Mouse (Mus musculus) embryonic facial prominence, embryonic 12.5 days (tissue): ENCODE data around the gene Rabif. TPM values are rescaled to one million over a fixed set of nuclear protein-coding genes. Genes with fewer than 3 reads are reported as not detected.
A peak's percentile ranks its signal among the peaks of the same experiment; 100 is the strongest.
"Not testable (repeated sequence)": the region's sequence is repeated elsewhere in the genome, so short reads cannot be mapped to it uniquely, and the experiment has no call there.

Source experiments
- ATAC-seq: fragments of 200-750 bp; cut with Nextera tagmentation; 2 replicates; pipeline ENCODE4 v1.8.0; 2017; ENCODE audit not compliant: insufficient number of reproducible peaks, insufficient read depth, low FRiP score, low TSS enrichment
- H3K27ac ChIP-seq: fragments of 300-500 bp; sonication (generic); 2 replicates; pipeline ENCODE4 v1.5.1; 2016; ENCODE audit warnings: mild to moderate bottlenecking
- H3K27me3 ChIP-seq: fragments of 300-500 bp; sonication (generic); 2 replicates; pipeline ENCODE4 v1.6.1; 2016; ENCODE audit warnings: mild to moderate bottlenecking, moderate library complexity
- H3K36me3 ChIP-seq: fragments of 300-500 bp; sonication (generic); 2 replicates; pipeline ENCODE4 v1.6.1; 2016; ENCODE audit warnings: mild to moderate bottlenecking
- H3K4me1 ChIP-seq: fragments of 300-500 bp; sonication (generic); 2 replicates; pipeline ENCODE4 v1.6.1; 2016
- H3K4me2 ChIP-seq: fragments of 300-500 bp; sonication (generic); replicated peaks from 2 replicates; pipeline ENCODE4 v1.6.1; 2016; ENCODE audit warnings: mild to moderate bottlenecking, moderate library complexity
- H3K4me3 ChIP-seq: fragments of 300-500 bp; sonication (generic); 2 replicates; pipeline ENCODE4 v1.5.1; 2016; ENCODE audit warnings: mild to moderate bottlenecking
- H3K9ac ChIP-seq: fragments of 300-500 bp; sonication (generic); 2 replicates; pipeline ENCODE4 v1.6.1; 2016; ENCODE audit warnings: mild to moderate bottlenecking, moderate library complexity
- H3K9me3 ChIP-seq: fragments of 300-500 bp; sonication (generic); 2 replicates; pipeline ENCODE4 v1.6.1; 2016; ENCODE audit warnings: mild to moderate bottlenecking, moderate library complexity
- WGBS: fragments of 180-500 bp; shearing (Covaris S2); methylation state at CpG from one replicate; pipeline ENCODE4 v1.1.7; 2016; 5-methylcytosine and 5-hydroxymethylcytosine counted together
- polyA plus RNA-seq: library from polyadenylated mRNA; unstranded; fragments of >200 nt; fragmentation: Nextera tagmentation; extraction: Ambion mirVana; gene quantifications from 2 replicates; pipeline ENCODE4 v1.2.1, GENCODE M21; 2016

Gene Rabif
- polyA plus RNA-seq, 1 experiment from 2014 or later, result 38.4 TPM

- H3K9me3 ChIP-seq, result no peaks in the 10 kb centered on the region
- H3K4me2 ChIP-seq, result peak overlapping the region; percentile 88
- H3K36me3 ChIP-seq, result no peaks in the 10 kb centered on the region
- peak overlapping the region; percentile 55; the same call in 1 of the 2 replicates for H3K9ac ChIP-seq
- 42% methylated on average over 16 of the region's 16 CpGs for WGBS
- no peak for ATAC-seq
- H3K27ac ChIP-seq, result no peak overlapping the region
- H3K4me3 ChIP-seq, result peak overlapping the region; percentile 37
- H3K27me3 ChIP-seq, result peaks cover 29% of the 10 kb centered on the region
- peaks cover 22% of the 10 kb centered on the region for H3K4me1 ChIP-seq
Measured at GRCm38 (mm10) chr1:134513876-134514590, 19.6 kb downstream of the Rabif start.

- peaks cover 22% of the 10 kb centered on the region for H3K4me1 ChIP-seq
- peak overlapping the region; percentile 84 for H3K27ac ChIP-seq
- H3K36me3 ChIP-seq, result no peaks in the 10 kb centered on the region
- H3K4me3 ChIP-seq, result no peak overlapping the region
- H3K9ac ChIP-seq, result no peak overlapping the region
- H3K4me2 ChIP-seq, result 0 out of 2 replicates have a peak overlapping the region, but pooled peaks have one; percentile 5
- peaks cover 29% of the 10 kb centered on the region for H3K27me3 ChIP-seq
- 82% methylated on average over 2 of the region's 2 CpGs for WGBS
- no peaks in the 10 kb centered on the region for H3K9me3 ChIP-seq
- ATAC-seq, result no peak
Measured at GRCm38 (mm10) chr1:134515891-134516290, 21.4 kb downstream of the Rabif start.

- Histone ChIP-seq H3K4me1 (peaks cover 22% of the 10 kb centered on the region), H3K36me3 (no peaks in the 10 kb centered on the region), H3K27me3 (peaks cover 29% of the 10 kb centered on the region), H3K9ac (no peak overlapping the region), H3K4me2 (0 out of 2 replicates have a peak overlapping the region, but pooled peaks have one; percentile 5), H3K4me3 (no peak overlapping the region), H3K27ac (peak overlapping the region; percentile 84), H3K9me3 (no peaks in the 10 kb centered on the region)
- ATAC-seq, result peak; percentile 82; the same call in 1 of the 2 replicates
- WGBS, result 10% methylated on average over 4 of the region's 4 CpGs
Measured at GRCm38 (mm10) chr1:134516491-134517198, 22.2 kb downstream of the Rabif start.

- WGBS, result 96% methylated on average over 14 of the region's 14 CpGs
- not testable (repeated sequence) for H3K9ac ChIP-seq, H3K4me3 ChIP-seq, H3K36me3 ChIP-seq, H3K9me3 ChIP-seq, H3K4me2 ChIP-seq, H3K27ac ChIP-seq, ATAC-seq
- Histone ChIP-seq H3K27me3 (peaks cover 20% of the 10 kb centered on the region), H3K4me1 (peaks cover 22% of the 10 kb centered on the region)
Measured at GRCm38 (mm10) chr1:134517841-134518240, 23.4 kb downstream of the Rabif start.

GRCm38 (mm10) chr1:134518677-134519076 lies 24.2 kb downstream of the Rabif start:
- WGBS, result 12% methylated on average over 7 of the region's 7 CpGs
- ATAC-seq, result no peak

GRCm38 (mm10) chr1:134519201-134519600 lies 24.8 kb downstream of the Rabif start:
- H3K27me3 ChIP-seq, ATAC-seq, H3K4me3 ChIP-seq, H3K36me3 ChIP-seq, H3K9me3 ChIP-seq, H3K4me2 ChIP-seq, H3K27ac ChIP-seq, H3K9ac ChIP-seq: not testable (repeated sequence)
- 92% methylated on average over 5 of the region's 5 CpGs for WGBS
- peaks cover 16% of the 10 kb centered on the region for H3K4me1 ChIP-seq

More at GRCm38 (mm10) chr1:134518677-134519076, 24.2 kb downstream of the Rabif start:
- H3K4me3 ChIP-seq, result no peak overlapping the region
- no peaks in the 10 kb centered on the region for H3K36me3 ChIP-seq
- H3K4me1 ChIP-seq, result peaks cover 16% of the 10 kb centered on the region
- peaks cover 11% of the 10 kb centered on the region for H3K27me3 ChIP-seq
- no peaks in the 10 kb centered on the region for H3K9me3 ChIP-seq
- no peak overlapping the region for H3K4me2 ChIP-seq
- no peak overlapping the region for H3K27ac ChIP-seq
- no peak overlapping the region for H3K9ac ChIP-seq

- H3K36me3 ChIP-seq, result no peaks in the 10 kb centered on the region
- WGBS, result 81% methylated on average over 8 of the region's 8 CpGs
- no peak for ATAC-seq
Measured at GRCm38 (mm10) chr1:134520001-134520721, 25.7 kb downstream of the Rabif start.

GRCm38 (mm10) chr1:134521163-134521562 lies 26.7 kb downstream of the Rabif start:
- H3K4me2 ChIP-seq, result no peak overlapping the region
- H3K27ac ChIP-seq, result no peak overlapping the region
- WGBS, result 81% methylated on average over 7 of the region's 7 CpGs
- ATAC-seq, result no peak
- H3K27me3 ChIP-seq, result no peaks in the 10 kb centered on the region
- no peaks in the 10 kb centered on the region for H3K36me3 ChIP-seq
- no peak overlapping the region for H3K9ac ChIP-seq
- H3K9me3 ChIP-seq, result no peaks in the 10 kb centered on the region
- H3K4me1 ChIP-seq, result peaks cover 11% of the 10 kb centered on the region
- no peak overlapping the region for H3K4me3 ChIP-seq

More at GRCm38 (mm10) chr1:134520001-134520721, 25.7 kb downstream of the Rabif start:
- H3K9ac ChIP-seq, result no peak overlapping the region
- no peak overlapping the region for H3K27ac ChIP-seq
- no peak overlapping the region for H3K4me2 ChIP-seq
- peaks cover 16% of the 10 kb centered on the region for H3K4me1 ChIP-seq
- no peaks in the 10 kb centered on the region for H3K27me3 ChIP-seq
- no peaks in the 10 kb centered on the region for H3K9me3 ChIP-seq
- no peak overlapping the region for H3K4me3 ChIP-seq

- Histone ChIP-seq H3K36me3 (no peaks in the 10 kb centered on the region), H3K9ac (no peak overlapping the region), H3K27me3 (no peaks in the 10 kb centered on the region), H3K4me3 (no peak overlapping the region), H3K4me2 (no peak overlapping the region), H3K9me3 (no peaks in the 10 kb centered on the region), H3K27ac (no peak overlapping the region), H3K4me1 (no peaks in the 10 kb centered on the region)
- no peak for ATAC-seq
- WGBS, result 56% methylated on average over 2 of the region's 2 CpGs
Measured at GRCm38 (mm10) chr1:134522325-134522724, 27.9 kb downstream of the Rabif start.

GRCm38 (mm10) chr1:134524424-134524823 lies 30.0 kb downstream of the Rabif start:
- no peaks in the 10 kb centered on the region for H3K27me3 ChIP-seq
- no peak overlapping the region for H3K4me2 ChIP-seq
- no peak overlapping the region for H3K4me3 ChIP-seq
- no peaks in the 10 kb centered on the region for H3K36me3 ChIP-seq
- 71% methylated on average over 5 of the region's 5 CpGs for WGBS
- no peaks in the 10 kb centered on the region for H3K4me1 ChIP-seq
- no peaks in the 10 kb centered on the region for H3K9me3 ChIP-seq
- no peak for ATAC-seq
- H3K27ac ChIP-seq, result no peak overlapping the region
- H3K9ac ChIP-seq, result no peak overlapping the region

- no peak overlapping the region for H3K27ac ChIP-seq
- no peaks in the 10 kb centered on the region for H3K9me3 ChIP-seq
- H3K27me3 ChIP-seq, result no peaks in the 10 kb centered on the region
- H3K4me2 ChIP-seq, result no peak overlapping the region
- no peaks in the 10 kb centered on the region for H3K36me3 ChIP-seq
- H3K9ac ChIP-seq, result no peak overlapping the region
- no peaks in the 10 kb centered on the region for H3K4me1 ChIP-seq
- no peak overlapping the region for H3K4me3 ChIP-seq
- WGBS, result 79% methylated on average over 1 of the region's 1 CpGs
- no peak for ATAC-seq
Measured at GRCm38 (mm10) chr1:134525015-134525414, 30.6 kb downstream of the Rabif start.
